Mouse (Mus musculus) myocyte (in vitro differentiated cells): Measurements from ENCODE around the gene Atad2b.

Source experiments
- MYOD1 ChIP-seq, 3 experiments: IDR thresholded peaks; one replicate each; pipeline ENCODE4 v1.6.1; 2011; ENCODE audit warnings: control low read depth in 2 of 3, low read depth in 2 of 3, mild to moderate bottlenecking in 2 of 3, moderate library complexity in 1 of 3; ENCODE audit not compliant: insufficient read length in 2 of 3, control insufficient read depth in 1 of 3
- POLR2A ChIP-seq: IDR thresholded peaks from one replicate; pipeline ENCODE4 v1.6.1; 2011; ENCODE audit warnings: low read depth, mild to moderate bottlenecking, control low read depth, moderate library complexity; ENCODE audit not compliant: insufficient read length
- USF1 ChIP-seq: IDR thresholded peaks from one replicate; pipeline ENCODE4 v1.6.1; 2011; ENCODE audit warnings: low read depth, mild to moderate bottlenecking, control low read depth, moderate library complexity

DNA sequence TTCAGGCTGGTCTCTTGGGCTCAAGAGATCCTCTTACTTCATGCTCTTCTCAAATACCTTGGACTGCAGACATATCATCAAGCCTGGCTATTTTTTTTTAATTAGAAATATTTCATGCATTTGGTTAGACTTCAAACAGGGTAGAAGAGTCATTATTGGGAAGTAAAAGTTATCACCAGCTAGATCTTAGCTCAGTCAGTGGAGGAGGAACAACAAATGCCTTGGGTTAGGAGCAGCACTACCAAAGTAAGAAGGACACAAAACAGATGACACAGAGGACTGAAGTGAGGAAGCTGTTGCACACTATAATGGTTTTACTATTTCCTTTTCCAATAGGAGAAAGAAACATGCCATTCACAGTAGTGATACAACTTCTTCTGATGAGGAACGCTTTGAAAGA lies 35.1 kb downstream of the Atad2b start:
- TF ChIP-seq POLR2A (no peak), USF1 (no peak), MYOD1 (IDR thresholded peaks at IDR 0.05; ENCODE audit: control insufficient read depth in 1 of 3, insufficient read length in 2 of 3, low read depth in 2 of 3) (no peak)
